In the genomic region with DNA sequence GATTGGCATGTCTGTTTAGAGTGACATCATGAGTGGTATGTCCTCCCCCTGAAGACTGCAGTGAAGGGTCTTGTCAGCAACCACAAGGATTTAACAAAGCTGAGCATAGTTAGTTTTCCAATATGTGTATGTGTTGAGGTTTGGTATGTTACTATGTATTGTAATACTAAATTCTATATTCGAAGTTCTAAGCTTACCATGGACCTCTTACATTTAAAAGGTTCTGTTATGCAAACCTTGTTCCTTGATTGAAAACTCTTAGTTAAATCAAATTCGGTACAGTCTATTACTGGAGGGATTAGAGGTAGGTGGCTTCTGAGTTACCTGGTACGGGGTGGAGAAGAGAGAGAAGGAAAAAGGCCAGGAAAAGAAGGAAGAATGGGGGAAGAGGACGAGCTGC, we compare ENCODE assay signal across 11 mouse cellular contexts. TPM values are rescaled to one million over a fixed set of nuclear protein-coding genes. Genes with fewer than 3 reads are reported as not detected.
DNase-seq lines count a peak whose midpoint lies in the region; ATAC-seq and TF ChIP-seq lines count a peak whose summit lies in the region.
"Had no signal": no experiment of that assay in that cellular context is flagged by ENCODE, and none has a peak within 500 bp of the region (broad histone marks: within the 10 kb centered on the region; RNA-seq: fewer than 3 reads in every experiment).

A gene (minus strand): TSS at position 101 of the 400 bp plus-strand sequence.

- no peak within 1 kb of the TSS for H3K4me3 ChIP-seq in kidney, embryonic 14.5 days (ENCODE audit: low read length)
- no peak within 1 kb of the TSS for H3K4me3 ChIP-seq in hindbrain, embryonic 15.5 days
- no peak within 1 kb of the TSS for H3K4me3 ChIP-seq in midbrain, embryonic 12.5 days
- H3K4me3 ChIP-seq in liver, embryonic 11.5 days (ENCODE audit: low read depth, low read length): no peak within 1 kb of the TSS

- H3K27ac ChIP-seq in kidney, embryonic 14.5 days (ENCODE audit: low read depth, low read length): no peak within 1 kb of the TSS
- no peak within 1 kb of the TSS for H3K27ac ChIP-seq in hindbrain, embryonic 15.5 days (replicated peaks)
- H3K27ac ChIP-seq in midbrain, embryonic 12.5 days (replicated peaks): no peak within 1 kb of the TSS
- H3K27ac ChIP-seq in liver, embryonic 11.5 days (ENCODE audit: low read depth, low read length): no peak within 1 kb of the TSS
- H3K27ac ChIP-seq: kidney, postnatal 0 days had no signal

- TF ChIP-seq POLR2A in brain, embryonic 14.5 days (IDR thresholded peaks at IDR 0.05; ENCODE audit: borderline replicate concordance, extremely low read depth, insufficient read depth, insufficient read length, poor library complexity, severe bottlenecking): no peak

- H3K27me3 ChIP-seq in kidney, embryonic 14.5 days (ENCODE audit: control insufficient read depth, insufficient read depth, low read length): no peaks in the 10 kb centered on the region
- no peaks in the 10 kb centered on the region for H3K27me3 ChIP-seq in hindbrain, embryonic 15.5 days
- no peaks in the 10 kb centered on the region for H3K27me3 ChIP-seq in midbrain, embryonic 12.5 days
- H3K27me3 ChIP-seq in liver, embryonic 11.5 days (replicated peaks; ENCODE audit: control insufficient read depth, insufficient read depth, low read length): no peaks in the 10 kb centered on the region

- H3K4me2 ChIP-seq in kidney, embryonic 14.5 days (replicated peaks; ENCODE audit: low read depth, low read length): no peak within 1 kb of the TSS
- no peak within 1 kb of the TSS for H3K4me2 ChIP-seq in hindbrain, embryonic 15.5 days
- no peak within 1 kb of the TSS for H3K4me2 ChIP-seq in midbrain, embryonic 12.5 days (replicated peaks)
- no peak within 1 kb of the TSS for H3K4me2 ChIP-seq in liver, embryonic 11.5 days

- H3K9me3 ChIP-seq in kidney, embryonic 14.5 days (ENCODE audit: control insufficient read depth, low read length): no peaks in the 10 kb centered on the region
- no peaks in the 10 kb centered on the region for H3K9me3 ChIP-seq in hindbrain, embryonic 15.5 days
- H3K9me3 ChIP-seq in midbrain, embryonic 12.5 days: no peaks in the 10 kb centered on the region
- no peaks in the 10 kb centered on the region for H3K9me3 ChIP-seq in liver, embryonic 11.5 days (ENCODE audit: control insufficient read depth, low read length)

- no peaks in the 10 kb centered on the region for H3K36me3 ChIP-seq in kidney, embryonic 14.5 days (ENCODE audit: control insufficient read depth, insufficient read depth, low read length)
- no peaks in the 10 kb centered on the region for H3K36me3 ChIP-seq in hindbrain, embryonic 15.5 days
- H3K36me3 ChIP-seq in midbrain, embryonic 12.5 days: no peaks in the 10 kb centered on the region
- no peaks in the 10 kb centered on the region for H3K36me3 ChIP-seq in liver, embryonic 11.5 days (ENCODE audit: control insufficient read depth, insufficient read depth, low read length)

- 85% methylated on average over 4 of the region's 4 CpGs for WGBS in kidney, embryonic 14.5 days
- 82% methylated on average over 4 of the region's 4 CpGs for WGBS in hindbrain, embryonic 15.5 days
- WGBS in midbrain, embryonic 12.5 days: 83% methylated on average over 4 of the region's 4 CpGs
- WGBS in liver, embryonic 11.5 days: 83% methylated on average over 4 of the region's 4 CpGs

- H3K9ac ChIP-seq in kidney, embryonic 14.5 days (ENCODE audit: low read depth, low read length): no peak within 1 kb of the TSS
- no peak within 1 kb of the TSS for H3K9ac ChIP-seq in hindbrain, embryonic 15.5 days
- H3K9ac ChIP-seq in midbrain, embryonic 12.5 days (replicated peaks): no peak within 1 kb of the TSS
- H3K9ac ChIP-seq in liver, embryonic 11.5 days (ENCODE audit: low read depth, low read length): no peak within 1 kb of the TSS

- no peaks in the 10 kb centered on the region for H3K4me1 ChIP-seq in kidney, embryonic 14.5 days (ENCODE audit: control insufficient read depth, insufficient read depth, low read length)
- H3K4me1 ChIP-seq in hindbrain, embryonic 15.5 days (replicated peaks): peaks cover 9% of the 10 kb centered on the region; the same call in 1 of the 2 replicates
- H3K4me1 ChIP-seq in midbrain, embryonic 12.5 days: 0 out of 2 replicates have a peak, but pooled peaks cover 3% of the 10 kb centered on the region
- H3K4me1 ChIP-seq in liver, embryonic 11.5 days (replicated peaks; ENCODE audit: control insufficient read depth, insufficient read depth, low read length): no peaks in the 10 kb centered on the region

- TF ChIP-seq CTCF in brain, embryonic 14.5 days (IDR thresholded peaks at IDR 0.05; ENCODE audit: borderline replicate concordance, extremely low read depth, insufficient read depth, insufficient read length): no peak

- ATAC-seq in kidney, embryonic 14.5 days (ENCODE audit: low FRiP score, low TSS enrichment): no peak
- ATAC-seq in hindbrain, embryonic 15.5 days (ENCODE audit: low FRiP score, low read depth): no peak
- ATAC-seq in midbrain, embryonic 12.5 days (ENCODE audit: low FRiP score, low read depth): no peak
- no peak for ATAC-seq in liver, embryonic 11.5 days (replicated peaks; ENCODE audit: low FRiP score)

- no peak for DNase-seq in kidney, adult 18-20 months
- no peak for DNase-seq in brain, embryonic 14.5 days (ENCODE audit: low read depth)
- DNase-seq in gastrocnemius, adult 18-20 months (ENCODE audit: low spot score): no peak
- no peak for DNase-seq in liver, embryonic 11.5 days (ENCODE audit: low spot score)
- DNase-seq in embryo, embryonic 9.5 days (ENCODE audit: extremely low spot score): no peak
- DNase-seq: gastrocnemius, postnatal 14 days; thymus, postnatal 25 days had no signal

RNA-seq across cellular contexts. Expression of the gene that starts here (rescaled TPM):
- polyA plus RNA-seq in kidney, embryonic 14.5 days (2014; fragmentation: Nextera tagmentation; extraction: Ambion mirVana): 9.6 and 11.2 TPM in 2 replicates
- polyA plus RNA-seq in brain, embryonic 14.5 days (2012; rRNA removed): 9.9 and 12.2 TPM in 2 replicates
- 13.6 and 15.9 TPM in 2 replicates for polyA plus RNA-seq in hindbrain, embryonic 15.5 days (2015; fragmentation: Nextera tagmentation; extraction: Ambion mirVana)
- polyA plus RNA-seq in midbrain, embryonic 12.5 days (2016; fragmentation: Nextera tagmentation; extraction: Ambion mirVana): 16.7 and 17.4 TPM in 2 replicates
- 1 to 10 TPM; 2.5 to 2.9 TPM for total RNA-seq in gastrocnemius, adult 18-20 months (2021)
- 7.0 and 7.3 TPM in 2 replicates for polyA plus RNA-seq in liver, embryonic 11.5 days (2014; fragmentation: Nextera tagmentation; extraction: Ambion mirVana)
